Mouse (Mus musculus) layer of hippocampus, adult 9-10 months (tissue): ENCODE results near the gene Lrrc32.

Experiments used
- DNase-seq: peaks from one replicate; pipeline ENCODE4 v3.0.0; 2022; ENCODE audit warnings: low spot score

Gene Lrrc32

DNA sequence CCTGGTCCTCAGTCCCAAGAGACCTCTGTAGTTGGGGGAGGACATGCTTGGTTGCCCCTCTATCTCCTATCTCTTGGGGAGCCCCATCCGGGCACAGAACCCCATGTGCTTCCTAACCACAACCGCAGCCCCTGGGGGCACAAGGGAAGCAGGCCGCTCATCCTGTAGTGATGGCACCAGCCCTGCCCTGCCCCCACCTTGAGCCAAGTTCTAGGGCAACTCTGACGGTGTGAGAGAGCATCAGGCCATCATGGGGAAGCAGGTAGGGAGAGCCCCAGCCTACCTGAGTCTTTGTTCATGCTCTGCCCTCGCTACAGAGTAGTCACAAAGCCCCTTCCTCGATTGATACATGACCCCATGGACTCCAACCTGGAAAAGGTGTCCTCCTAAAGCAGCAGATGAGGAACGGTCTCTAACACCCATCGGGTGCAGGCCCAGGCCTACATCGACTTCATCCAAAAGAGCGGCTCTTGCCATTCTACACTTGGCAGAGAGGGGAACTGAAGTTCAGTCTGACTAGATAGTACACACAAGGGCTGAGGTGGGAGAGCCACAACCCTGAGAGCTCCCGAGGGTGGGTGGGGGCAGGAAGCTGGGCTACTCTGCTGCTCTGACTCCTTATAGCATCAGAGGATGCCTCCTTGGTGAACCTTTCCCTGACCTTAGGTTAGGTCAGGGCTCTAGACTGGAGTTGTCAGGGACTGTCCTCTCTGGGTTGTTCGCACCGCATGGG is 519 bp upstream of the Lrrc32 start:
- DNase-seq = no peak

DNA sequence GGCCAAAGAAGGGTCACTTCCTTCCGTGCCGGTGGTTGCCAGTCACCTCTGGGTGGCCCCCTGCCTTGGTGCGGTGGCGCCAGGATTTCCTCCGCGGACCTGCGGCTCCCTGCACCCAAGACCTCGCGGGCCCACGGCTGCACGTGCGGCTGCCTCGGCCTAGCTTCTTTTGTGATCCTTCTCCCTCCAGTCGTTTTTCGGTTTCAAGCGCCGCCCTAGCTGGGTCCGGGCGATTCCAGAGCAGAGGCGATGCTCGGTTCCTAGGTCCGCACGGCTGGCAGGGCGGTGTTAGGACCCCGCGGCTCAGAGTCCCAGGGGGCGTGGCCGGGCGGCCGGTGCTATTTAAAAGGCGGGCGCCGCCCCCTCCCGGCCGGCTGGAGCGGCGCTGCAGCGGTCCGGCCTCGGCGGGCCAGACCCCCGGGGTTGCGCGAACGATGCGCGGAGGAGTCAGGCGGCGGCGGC is 571 bp downstream of the Lrrc32 start:
- DNase-seq = no peak

DNA sequence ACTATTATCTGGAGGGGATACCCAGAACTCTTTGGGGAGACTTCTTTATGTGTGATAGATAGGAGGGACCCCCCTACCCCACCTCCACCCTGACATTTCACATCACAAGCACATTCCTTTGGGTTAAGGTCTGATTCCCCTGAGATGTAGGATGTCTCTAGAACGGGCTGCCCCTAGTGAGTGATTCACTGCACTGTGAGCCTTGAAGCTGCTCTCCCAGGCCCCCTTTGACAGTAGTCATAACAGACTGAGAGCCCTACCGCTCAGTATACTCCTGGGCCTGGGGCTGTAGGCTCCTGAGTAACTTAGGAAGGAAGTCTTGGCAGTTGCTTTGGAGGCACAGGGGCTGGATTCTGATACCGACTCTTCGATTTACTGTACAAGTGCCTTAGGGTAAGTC is 1.2 kb downstream of the Lrrc32 start:
- no peak for DNase-seq

DNA sequence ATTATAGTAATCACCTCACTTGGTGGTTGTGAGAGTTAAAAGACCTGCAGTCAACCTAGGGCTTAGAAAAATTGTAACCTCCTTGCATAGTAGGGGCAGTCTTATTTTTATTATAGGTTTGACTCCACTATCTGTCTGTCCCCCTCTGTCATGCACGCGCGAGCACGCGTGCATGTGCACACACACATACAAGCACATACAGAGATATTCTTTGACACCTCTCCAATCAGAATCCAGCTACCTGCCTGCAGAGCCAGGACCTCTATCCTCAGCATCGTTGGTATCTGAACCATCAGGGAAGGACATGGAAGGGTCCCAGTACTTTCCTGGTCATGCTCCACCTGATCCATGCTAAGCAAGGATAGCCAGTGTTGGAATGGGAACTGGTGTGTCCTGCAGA is 1.8 kb downstream of the Lrrc32 start:
- no peak for DNase-seq

DNA sequence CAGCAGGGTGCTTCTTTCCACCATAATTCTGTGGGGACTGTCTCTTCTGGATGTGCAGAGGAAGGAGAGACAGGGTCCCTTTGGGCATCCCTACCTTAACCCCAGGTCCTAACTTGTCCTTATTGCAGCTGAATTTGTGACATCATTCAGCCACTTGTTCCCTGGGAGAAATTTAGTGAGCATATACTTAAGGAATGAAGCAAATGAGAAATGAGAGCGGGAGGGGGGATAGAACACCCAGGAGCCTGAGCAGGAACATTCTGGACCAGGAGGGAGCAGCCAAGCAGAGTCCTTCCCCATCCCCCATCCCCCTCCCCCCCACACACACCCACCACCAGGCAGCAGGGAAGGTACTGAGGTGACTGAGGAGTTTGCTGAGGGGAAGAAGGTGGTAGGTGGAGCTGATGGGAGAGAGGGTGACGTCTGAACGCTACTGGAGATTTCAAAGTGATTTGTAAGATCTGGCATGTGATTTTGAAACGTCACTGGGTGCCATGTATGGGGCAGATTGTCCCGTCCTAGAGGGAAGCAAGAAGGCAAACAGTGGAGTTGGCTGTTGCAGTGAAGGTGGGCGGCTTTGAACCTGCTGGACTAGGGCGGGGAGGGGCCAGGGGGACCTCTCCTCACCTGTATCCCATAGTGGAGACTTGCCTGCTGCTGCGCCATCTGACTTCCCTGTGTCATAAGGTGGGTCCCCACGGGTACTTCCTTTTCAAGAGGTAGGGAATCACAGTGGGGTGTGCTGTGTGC is 2.5 kb downstream of the Lrrc32 start:
- DNase-seq = no peak

DNA sequence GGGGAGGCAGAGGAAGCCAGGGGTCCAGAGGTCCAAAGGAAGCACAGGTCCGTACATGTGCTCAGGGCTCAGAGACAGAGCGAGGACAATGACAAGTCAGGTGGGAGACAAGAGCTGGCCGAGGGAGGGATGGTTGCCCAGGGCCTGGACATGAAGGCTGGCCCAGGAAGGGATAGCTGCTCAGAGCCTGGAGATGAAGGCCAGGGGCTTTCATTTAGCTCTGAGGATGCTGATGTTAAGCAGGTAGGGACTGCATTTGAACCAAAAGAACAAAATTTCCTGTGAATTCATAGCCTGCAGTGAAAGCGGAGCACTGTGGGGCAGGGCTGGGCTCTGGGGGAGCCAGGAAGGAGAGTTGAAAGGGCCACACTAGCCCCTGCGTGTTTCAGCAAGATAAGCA is 3.2 kb downstream of the Lrrc32 start:
- no peak for DNase-seq

DNA sequence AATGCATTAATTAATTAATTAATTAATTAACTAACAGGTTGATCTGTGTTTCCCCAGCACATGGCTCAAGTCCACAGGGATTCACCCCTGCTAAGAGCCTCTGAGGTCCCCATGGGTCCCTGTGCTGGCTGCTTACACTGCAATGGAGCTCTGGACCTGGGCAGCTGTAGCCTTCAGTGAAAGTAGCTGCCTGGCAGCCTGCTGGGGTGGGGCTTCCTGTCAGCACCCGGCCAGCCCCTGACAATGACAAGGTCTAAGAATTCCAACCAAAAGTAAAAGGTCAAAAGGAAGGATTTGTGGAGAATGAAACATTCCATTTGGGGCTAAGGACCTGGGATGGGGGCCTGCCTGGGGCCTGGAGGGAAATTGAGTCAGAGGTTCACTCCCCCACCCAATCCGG is 4.2 kb downstream of the Lrrc32 start:
- no peak for DNase-seq

DNA sequence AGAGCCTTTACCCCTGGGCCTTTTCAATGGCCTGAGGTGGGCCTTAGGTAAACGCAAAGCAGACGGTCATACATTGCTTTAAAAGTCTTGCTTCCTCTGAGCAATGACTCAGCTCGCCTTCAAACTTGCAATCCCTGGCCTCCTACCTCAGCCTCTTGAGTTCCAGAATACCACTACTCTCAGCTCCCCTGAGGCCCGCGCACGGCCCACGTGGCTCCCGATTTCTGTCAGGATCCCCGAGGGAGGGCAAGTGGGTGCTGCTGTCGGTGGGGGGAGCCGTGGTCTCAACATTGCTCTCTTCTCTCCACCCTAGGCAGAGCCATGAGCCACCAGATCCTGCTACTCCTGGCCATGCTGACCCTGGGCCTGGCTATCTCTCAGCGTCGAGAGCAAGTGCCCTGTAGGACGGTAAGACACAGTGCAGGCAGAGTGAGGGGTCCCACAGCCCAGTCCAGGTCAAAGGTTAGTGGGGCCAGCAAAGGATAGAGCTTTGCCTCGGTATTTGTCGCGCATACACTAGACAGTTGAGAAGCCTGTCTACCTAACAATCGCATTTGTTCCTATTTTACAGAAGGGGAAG is 4.9 kb downstream of the Lrrc32 start:
- DNase-seq = no peak

DNA sequence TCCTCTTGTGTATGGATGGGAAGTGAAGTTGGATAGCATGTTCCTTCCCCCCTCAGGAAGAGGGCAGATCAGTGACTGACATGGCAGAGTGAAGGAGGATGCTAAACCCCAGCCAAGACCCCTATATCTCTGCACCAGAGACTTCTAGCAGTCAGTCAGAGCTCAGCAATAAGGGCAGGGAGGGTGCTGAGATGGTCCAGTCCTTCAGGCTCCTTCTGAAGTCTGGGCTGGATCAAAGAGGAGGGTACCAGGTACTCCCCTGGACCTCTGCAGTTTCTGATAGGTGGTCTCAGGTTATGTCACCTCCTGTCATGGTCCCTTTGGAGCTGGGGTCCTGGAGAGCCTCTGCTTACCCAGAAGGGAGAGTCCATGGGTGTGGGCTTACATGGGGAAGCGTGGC is 6.5 kb downstream of the Lrrc32 start:
- no peak for DNase-seq

DNA sequence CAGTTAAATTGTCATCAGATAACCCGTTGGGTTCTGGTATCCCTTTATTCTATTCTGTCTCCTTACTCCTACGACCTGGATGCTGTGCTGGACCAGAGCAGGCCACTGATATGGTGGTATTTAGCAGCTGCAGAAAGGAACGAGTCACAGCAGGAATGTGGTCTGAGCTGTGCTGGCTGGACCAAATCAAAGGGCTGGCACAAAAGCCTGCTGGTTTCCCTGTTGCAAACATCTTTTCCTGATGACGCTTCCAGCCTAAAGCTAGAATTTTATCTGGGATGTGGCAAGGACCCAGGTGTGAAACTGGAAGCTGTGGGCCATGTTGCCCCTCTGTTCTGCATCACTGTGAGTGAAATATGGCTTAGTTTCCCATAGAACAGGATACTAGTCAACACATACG is 8.4 kb downstream of the Lrrc32 start:
- DNase-seq = no peak

DNA sequence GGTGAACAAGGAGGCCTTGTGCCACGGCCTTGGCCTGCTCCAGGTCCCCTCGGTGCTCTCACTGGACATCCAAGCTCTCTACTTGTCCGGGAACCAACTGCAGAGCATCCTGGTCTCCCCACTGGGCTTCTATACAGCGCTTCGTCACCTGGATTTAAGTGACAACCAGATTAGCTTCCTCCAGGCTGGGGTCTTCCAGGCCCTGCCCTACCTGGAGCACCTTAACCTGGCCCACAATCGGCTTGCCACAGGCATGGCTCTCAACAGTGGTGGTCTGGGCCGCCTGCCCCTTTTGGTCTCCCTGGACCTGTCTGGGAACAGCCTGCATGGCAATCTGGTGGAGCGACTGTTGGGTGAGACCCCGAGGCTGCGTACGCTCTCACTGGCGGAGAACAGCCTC is 9.0 kb downstream of the Lrrc32 start:
- no peak for DNase-seq

DNA sequence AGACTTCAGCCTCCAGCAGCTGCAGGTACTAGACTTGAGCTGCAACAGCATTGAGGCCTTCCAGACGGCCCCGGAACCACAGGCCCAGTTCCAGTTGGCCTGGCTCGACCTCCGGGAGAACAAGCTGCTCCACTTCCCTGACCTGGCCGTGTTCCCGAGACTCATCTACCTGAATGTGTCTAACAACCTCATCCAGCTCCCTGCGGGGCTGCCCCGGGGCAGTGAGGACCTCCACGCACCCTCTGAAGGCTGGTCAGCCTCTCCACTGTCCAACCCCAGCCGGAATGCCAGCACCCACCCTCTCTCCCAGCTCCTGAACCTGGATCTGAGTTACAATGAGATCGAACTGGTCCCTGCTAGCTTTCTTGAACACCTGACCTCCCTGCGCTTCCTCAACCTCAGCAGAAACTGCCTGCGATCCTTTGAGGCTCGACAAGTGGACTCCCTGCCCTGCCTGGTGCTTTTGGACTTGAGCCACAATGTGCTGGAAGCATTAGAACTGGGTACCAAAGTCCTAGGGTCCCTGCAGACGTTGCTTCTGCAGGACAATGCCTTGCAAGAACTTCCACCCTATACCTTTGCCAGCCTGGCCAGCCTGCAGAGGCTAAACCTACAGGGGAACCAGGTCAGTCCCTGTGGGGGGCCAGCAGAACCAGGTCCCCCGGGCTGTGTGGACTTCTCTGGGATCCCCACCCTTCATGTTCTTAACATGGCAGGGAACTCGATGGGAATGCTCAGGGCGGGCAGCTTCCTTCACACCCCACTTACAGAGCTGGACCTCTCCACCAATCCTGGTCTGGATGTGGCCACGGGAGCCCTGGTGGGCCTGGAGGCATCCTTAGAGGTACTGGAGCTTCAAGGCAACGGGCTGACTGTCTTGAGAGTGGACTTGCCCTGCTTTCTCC is 9.8 kb downstream of the Lrrc32 start:
- no peak for DNase-seq

DNA sequence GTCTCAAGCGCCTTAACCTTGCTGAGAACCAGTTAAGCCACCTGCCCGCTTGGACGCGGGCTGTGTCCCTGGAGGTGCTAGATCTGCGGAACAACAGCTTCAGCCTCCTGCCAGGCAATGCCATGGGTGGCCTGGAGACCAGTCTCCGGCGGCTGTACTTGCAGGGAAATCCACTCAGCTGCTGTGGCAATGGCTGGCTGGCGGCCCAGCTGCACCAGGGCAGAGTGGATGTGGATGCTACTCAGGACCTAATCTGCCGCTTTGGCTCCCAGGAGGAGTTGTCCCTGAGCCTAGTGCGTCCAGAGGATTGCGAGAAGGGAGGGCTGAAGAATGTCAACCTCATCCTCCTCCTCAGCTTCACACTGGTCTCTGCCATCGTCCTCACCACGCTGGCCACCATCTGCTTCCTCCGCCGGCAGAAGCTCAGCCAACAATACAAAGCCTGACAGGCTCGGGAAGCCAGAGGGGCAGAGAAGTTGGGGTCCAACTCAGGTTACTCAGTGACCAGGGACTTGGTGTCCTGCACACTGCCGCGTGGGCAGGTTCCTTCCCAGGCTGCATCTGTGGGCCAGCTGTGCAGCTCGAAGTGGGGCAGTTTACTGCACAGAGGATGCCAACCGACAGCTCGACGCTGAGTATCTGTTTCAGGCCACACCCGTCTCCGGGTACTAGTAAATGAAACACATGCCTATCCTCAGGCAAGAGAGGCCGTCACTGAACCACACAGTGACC is 10.6 kb downstream of the Lrrc32 start:
- DNase-seq = no peak

DNA sequence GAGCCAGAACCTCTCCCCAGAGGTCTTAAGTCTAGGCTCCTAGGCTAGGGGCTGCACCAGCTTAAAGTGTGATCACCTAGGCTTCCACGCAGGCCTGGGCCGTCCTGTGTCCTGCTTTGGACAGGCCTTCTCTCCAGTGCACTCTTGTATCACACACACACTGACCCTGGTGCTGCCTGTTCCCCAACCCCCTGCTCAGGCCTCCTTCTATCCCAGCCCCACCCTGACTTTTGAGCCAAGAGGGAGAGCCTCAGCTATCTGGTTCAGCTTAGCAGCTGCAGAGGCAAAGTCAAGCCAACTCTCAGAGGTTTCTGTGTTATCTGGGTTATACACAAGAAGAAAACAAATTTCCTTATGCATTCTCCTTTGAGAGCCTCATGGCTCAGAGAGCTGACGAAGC is 11.4 kb downstream of the Lrrc32 start:
- DNase-seq = no peak

DNA sequence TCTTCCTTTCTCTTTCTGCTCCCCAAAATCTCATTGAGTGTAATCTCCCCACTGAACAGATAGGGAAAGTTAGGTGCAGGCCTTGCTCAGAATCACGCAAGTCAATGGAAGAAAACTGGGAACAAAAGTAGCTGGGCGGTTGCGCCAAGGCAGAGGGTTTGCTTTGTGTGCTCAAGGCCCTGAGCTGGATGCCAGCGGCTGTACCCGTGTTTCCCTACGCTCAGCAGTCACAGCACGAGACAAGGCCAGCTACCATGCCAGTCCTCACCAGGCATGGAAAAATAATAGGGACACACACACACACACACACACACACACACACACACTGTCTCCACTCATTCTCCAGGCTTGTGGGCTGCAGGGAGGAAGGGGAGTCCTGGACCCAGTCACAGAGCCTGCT is 12.0 kb downstream of the Lrrc32 start:
- DNase-seq = no peak

DNA sequence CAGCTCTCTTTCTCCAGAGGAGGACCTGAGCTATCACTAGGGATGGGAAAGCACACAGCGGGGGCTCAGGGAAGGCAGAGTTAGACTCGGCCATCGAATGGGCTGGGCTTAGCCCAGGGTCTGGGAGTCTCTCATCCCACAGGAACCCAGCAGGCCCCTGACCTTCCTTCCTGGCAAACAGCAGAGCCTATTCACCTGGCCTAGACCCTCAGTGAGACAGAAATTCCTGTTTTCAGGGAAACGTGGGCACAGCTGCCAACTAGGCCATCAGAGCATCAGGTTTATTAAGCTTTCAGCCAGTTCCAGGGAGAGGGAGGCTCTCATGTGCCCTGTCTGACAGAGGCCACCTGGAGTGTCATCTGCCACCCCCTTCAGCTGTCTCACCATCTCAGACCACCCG is 13.8 kb downstream of the Lrrc32 start:
- DNase-seq = no peak

DNA sequence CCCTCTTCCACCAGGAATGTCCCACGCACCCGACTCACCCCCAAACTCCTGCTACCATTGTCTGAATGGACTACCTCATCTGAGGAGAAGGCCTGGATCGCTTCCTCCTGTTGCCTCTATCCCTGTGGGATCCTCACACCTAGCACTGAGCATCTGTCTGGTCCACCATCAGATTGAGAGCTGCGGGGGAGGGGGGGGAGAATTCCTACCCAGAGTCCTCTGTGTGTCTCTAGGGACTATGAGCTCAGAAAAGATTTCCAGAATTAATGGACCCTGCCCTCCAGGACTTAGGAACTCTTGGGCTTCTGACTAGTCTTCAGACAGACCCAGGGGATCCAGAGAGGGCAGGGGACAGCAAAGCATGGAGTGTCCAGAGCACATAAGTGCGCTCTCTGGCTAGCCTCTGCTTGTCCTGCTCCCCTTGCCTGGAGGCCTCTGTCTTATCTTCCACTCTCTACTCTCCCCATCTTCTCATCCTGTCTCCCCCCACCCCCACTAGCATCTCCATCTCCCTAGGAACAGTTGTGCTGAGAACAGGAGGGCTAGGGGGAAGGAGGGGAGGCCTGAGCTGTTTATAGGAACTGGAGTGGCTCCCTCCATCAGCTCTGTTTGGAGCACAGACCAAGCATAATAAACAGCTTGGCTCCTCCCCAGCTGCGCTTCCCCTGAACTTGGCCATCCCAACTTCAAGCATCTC is 15.0 kb downstream of the Lrrc32 start:
- DNase-seq = no peak

DNA sequence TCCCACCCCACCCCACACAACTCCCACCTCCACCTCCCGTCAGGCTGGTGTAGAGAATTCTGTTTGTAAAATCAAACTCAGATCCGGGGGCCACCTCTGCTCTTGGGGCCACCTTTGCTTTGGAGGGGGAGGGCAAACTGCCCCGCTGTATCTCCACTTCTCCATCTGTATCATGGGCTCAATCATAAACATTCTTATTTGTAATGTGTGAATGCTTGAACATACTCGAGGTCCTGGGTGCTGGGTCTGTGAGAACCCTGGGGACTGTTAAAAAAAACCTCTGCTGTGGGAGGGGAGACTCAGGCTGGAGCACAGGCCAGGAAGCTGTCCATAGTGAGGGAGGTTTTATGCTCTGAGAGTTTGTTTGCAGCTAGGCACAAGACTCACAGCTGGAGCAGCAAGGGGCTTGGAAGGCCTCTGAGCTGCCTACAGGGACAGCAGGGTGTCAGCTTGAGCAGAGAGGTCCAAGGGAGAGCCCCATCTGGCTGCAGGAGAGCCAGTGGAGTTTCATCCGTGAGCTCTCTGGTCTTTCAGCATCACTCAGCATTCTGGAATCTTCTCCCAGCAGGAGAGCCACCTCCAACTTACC is 15.7 kb downstream of the Lrrc32 start:
- DNase-seq = no peak

DNA sequence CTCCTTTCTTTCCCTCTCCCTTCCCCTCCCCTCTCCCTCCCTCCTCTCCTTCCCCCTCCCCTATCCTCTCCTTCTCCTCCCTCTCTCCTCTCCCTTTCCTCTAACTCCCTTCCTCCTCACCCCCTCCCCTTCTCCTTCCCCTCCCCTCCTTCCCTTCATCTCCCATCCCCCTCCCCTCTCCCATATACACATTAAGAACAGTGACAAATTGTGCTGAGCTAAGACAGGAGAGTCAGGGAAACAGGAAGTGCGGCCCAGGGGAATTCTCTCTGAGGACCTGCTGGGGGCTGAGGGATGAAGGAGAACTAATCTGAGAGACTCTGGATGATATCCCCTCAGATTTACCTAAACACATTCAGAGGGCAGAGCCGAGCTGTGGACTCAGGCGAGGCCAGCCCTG is 16.6 kb downstream of the Lrrc32 start:
- DNase-seq = no peak
